Mouse (Mus musculus) small intestine, adult 2 months (tissue): ENCODE measurements around the gene Chrna1.

Experiments used
- CTCF ChIP-seq: fragments of 200-500 bp; IDR thresholded peaks from 2 replicates; pipeline ENCODE4 v1.5.1; 2012; ENCODE audit warnings: low read depth, mild to moderate bottlenecking, control low read depth, inconsistent platforms, low read length, moderate library complexity, mixed read lengths; ENCODE audit not compliant: insufficient replicate concordance, insufficient read length; ENCODE audit errors: extremely low read depth
- POLR2A ChIP-seq: fragments of 200-500 bp; IDR thresholded peaks from 2 replicates; pipeline ENCODE4 v1.6.1; 2012; ENCODE audit warnings: low read depth, mild to moderate bottlenecking, control low read depth, inconsistent platforms, low read length, moderate library complexity

- TF ChIP-seq POLR2A (no peak), CTCF (no peak)
These were observed 24.4 kb upstream of the Chrna1 start for GRCm38 (mm10) chr2:73604579-73604978.
